Mouse (Mus musculus) left cerebral cortex, adult 11 months (tissue): ENCODE measurements around the gene Upk2.
A peak's percentile ranks its signal among the peaks of the same experiment; 100 is the strongest.
"Not testable (repeated sequence)": the region's sequence is repeated elsewhere in the genome, so short reads cannot be mapped to it uniquely, and the experiment has no call there.

ENCODE experiments used
- DNase-seq: peaks from one replicate; pipeline ENCODE4 v3.0.0; 2022; ENCODE audit warnings: low spot score

The Upk2 gene

GRCm38 (mm10) chr9:44461950-44462349, 7.2 kb upstream of the Upk2 start:
- no peak for DNase-seq

- peak; percentile 92 for DNase-seq
Observed at GRCm38 (mm10) chr9:44457035-44457742, 2.4 kb upstream of the Upk2 start.

- DNase-seq = peak; percentile 61
Observed at GRCm38 (mm10) chr9:44454132-44454890, 465 bp downstream of the Upk2 start.

DNA sequence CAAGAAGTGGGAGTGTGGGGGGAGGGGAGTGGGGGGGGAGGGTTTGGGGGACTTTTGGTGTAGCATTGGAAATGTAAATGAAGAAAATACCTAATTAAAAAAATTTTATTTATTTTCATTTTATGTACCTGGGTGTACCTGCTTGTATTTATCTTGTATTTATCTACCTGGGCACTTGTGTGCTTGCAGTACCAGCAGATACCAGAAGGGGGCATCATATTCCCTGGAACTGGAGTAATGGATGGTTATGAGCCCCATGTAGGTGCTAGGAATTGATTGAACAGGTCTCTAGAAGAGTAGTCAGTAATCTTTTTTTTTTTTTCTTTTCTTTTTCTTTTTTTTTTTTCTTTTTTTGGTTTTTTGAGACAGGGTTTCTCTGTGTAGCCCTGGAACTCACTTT, 4.4 kb downstream of the Upk2 start:
- no peak for DNase-seq

DNA sequence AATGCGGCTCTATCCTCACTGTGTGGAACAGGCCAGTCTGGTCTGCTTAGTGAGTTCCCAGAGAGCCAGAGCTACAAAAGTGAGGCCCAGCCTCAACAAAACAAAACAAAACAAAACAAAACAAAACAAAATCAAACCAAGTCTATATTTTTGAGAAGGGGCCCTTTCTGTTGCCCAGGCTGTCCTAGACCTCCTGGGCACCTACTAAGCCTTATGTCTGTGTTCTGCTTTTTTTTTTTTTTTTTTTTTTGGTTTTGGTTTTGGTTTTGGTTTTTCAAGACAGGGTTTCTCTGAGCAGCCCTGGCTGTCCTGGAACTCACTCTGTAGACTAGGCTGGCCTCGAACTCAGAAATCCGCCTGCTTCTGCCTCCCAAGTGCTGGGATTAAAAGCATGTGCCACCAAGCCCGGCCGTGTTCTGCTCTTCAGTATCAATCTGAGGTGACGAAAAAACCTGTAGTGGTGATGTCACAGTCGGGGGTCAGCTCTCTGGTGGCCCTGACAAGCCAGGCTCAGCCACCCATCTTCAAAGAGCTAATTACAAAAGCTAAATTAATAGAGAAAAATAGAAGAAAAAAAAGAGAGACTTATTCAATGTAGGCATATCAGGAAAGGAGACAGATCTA, 10.3 kb downstream of the Upk2 start:
- not testable (repeated sequence) for DNase-seq

- no peak for DNase-seq
Observed at GRCm38 (mm10) chr9:44440961-44441360, 13.8 kb downstream of the Upk2 start, which contains the start of gene Foxr1. Gene Foxr1, minus strand, starts transcription at chr9:44441136.

- DNase-seq = no peak
Observed at GRCm38 (mm10) chr9:44435747-44436146, 19.0 kb downstream of the Upk2 start.

GRCm38 (mm10) chr9:44432577-44433185, 22.1 kb downstream of the Upk2 start:
- no peak for DNase-seq

- no peak for DNase-seq
Observed at GRCm38 (mm10) chr9:44423576-44423975, 31.2 kb downstream of the Upk2 start.

- no peak for DNase-seq
Observed at GRCm38 (mm10) chr9:44420280-44420898, 34.4 kb downstream of the Upk2 start.

DNA sequence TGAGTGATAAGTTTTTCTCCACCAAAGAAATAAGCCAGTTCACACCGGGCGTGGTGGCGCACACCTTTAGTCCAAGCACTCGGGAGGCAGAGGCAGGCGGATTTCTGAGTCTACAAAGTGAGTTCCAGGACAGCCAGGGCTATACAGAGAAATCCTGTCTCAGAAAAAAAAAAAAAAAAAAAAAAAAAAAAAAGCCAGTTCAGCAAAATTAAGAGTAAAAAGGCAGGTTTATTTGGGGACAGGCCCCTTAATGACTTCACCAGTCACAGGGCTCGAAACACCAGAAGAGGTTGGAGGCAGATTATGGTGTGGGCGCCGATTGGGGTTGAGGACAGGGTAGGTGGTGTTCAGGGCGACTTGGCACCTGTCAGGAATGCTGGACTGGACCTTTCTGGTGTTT, 35.0 kb downstream of the Upk2 start:
- DNase-seq = not testable (repeated sequence)

- DNase-seq = no peak
Observed at GRCm38 (mm10) chr9:44418519-44419385, 36.0 kb downstream of the Upk2 start, which contains the start of gene Ccdc84. Gene Ccdc84, minus strand, starts transcription at chr9:44418569.

GRCm38 (mm10) chr9:44417892-44418363, 36.8 kb downstream of the Upk2 start:
- DNase-seq = peak; percentile 92

DNA sequence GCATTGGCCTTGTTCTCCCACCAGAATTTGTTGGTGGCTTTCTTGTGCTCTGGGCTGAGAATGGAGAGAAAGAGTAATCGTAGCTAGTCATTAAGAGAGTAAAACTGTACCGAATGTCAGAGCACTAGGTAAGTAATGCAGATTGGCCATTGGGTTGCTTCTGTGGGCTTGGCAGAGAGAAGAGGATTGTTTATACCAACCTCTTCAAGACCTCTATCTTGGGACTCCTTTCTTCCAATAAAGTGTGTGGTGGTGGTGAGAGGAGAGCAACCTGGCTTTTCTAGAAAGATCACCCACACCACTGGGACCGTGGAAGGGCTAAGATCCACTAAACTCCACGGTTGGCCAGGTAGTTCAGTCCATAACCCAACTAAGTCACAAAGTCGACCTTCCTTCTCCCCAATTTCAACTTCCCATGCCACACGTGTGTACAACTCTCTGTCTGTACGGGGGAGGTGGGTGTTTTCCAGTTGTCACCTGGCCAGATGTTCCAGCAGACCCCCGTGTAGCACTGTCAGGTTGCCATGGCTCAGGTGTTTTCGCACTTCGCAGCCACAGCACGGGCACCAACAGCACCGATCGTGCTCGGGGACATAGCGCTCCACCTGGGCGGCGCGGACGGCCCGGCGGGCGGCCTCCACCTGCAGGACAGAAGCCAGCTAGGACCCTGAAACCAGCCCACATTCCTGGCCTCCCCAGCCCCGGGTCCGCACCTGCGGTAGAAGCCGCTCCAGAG, 37.5 kb downstream of the Upk2 start:
- DNase-seq = no peak

- DNase-seq = no peak
Observed at GRCm38 (mm10) chr9:44412781-44413180, 42.0 kb downstream of the Upk2 start.

DNA sequence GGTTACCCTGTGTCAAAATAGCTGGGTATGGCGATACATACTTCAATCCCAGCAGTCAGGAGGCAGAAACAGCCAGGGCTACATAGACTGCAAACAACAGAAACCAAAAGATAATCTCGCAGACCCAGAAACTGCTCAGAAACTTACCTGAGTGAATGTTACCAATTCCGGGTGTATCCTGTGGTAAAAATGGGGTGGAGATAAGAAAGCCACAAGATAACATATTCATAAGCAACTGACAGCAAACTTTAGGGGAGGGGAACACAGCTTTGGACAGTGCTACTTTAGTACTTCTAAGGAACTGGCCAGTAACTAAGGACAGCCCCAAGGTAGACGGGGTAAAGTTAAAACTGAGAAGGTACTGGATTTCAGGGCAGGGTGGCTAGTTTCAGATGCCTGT, 42.5 kb downstream of the Upk2 start:
- DNase-seq = no peak

- DNase-seq = no peak
Observed at GRCm38 (mm10) chr9:44411601-44412130, 43.1 kb downstream of the Upk2 start.

DNA sequence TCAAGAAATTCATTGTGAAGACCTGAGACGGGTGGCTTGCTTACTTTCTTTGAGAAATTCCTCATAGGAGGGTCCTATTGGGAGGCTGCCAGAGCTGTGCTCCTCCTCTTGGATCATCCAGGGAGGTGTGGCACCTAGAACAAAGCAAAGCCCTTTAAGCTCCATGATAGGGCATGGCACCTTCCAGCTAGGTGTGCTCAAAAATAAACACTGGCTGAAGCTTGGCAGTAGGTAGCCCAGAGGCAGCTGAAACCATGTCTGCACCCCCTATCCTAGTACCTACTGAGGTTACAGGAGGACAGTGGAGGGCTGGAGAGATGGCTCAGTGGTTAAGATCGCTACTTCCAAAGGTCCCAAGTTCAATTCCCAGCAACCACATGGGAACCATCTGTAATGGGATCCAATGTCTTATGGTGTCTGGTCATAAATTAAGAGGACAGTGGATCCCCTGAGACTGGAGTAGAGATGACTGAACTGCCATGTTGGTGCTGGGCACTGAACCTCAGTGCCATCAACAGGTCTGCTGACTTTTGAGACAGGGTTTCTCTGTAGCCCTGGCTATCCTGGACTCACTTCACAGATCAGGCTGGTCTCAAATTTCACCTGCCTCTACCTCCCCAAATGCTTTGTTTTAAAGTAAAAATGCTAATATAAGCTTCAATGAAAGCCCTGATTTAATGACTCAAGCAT, 44.0 kb downstream of the Upk2 start:
- no peak for DNase-seq

GRCm38 (mm10) chr9:44408693-44409092, 46.1 kb downstream of the Upk2 start:
- DNase-seq = not testable (repeated sequence)
